Mouse (Mus musculus) erythroblast, embryonic 14.5 days (primary cell): ENCODE results near the gene Stard7.

Experiments used
- GATA1 ChIP-seq: IDR thresholded peaks from 2 replicates; pipeline ENCODE4 v1.6.1; 2012; ENCODE audit warnings: low read length, inconsistent platforms, mixed read lengths
- TAL1 ChIP-seq: IDR thresholded peaks from 3 replicates; pipeline ENCODE4 v1.6.1; 2012; ENCODE audit warnings: low read length, inconsistent platforms, mixed read lengths

DNA sequence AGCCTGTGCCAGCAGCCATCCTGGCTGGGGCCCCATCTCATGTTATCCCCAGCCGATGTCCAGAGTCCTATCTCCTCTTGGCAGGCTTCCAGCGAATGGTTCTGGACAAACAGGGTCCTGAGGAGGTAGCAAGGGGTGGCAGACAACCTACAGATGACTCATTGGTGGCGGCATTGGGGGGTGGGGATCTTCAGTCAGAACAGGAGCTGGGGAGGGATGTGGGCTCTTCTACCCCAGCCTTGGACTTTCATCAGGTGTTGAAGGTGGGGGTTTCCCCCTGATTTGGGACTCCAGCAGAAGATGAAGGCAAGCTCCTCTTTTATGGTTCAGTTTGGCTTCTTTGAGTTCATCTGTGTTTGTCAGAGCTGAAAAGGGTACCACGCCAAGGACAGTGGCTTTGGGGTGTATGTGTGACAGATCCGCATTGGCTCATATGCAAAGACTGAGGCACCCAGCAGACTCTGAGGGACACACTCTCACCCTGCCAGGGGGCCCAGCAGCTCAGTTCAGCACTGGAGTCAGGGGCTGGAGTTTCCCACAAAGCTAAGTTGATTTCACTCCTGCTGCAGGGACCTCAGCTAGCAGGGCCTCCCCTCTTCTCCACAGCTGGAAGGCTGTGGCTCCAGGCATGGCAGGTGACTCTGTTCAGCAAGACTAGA, 64.1 kb downstream of the Stard7 start:
- TF ChIP-seq TAL1 (no peak), GATA1 (no peak)
